Mouse (Mus musculus): ENCODE results near the gene Tgm5. TPM values are rescaled to one million over a fixed set of nuclear protein-coding genes. Genes with fewer than 3 reads are reported as not detected.

The Tgm5 gene
- polyA plus RNA-seq (2014; fragmentation: Illumina TruSeq; extraction: RNeasy Lipid Tissue Mini Kit (QIAGEN cat#74804); ENCODE audit: low read depth, low replicate concordance): not detected

DNA sequence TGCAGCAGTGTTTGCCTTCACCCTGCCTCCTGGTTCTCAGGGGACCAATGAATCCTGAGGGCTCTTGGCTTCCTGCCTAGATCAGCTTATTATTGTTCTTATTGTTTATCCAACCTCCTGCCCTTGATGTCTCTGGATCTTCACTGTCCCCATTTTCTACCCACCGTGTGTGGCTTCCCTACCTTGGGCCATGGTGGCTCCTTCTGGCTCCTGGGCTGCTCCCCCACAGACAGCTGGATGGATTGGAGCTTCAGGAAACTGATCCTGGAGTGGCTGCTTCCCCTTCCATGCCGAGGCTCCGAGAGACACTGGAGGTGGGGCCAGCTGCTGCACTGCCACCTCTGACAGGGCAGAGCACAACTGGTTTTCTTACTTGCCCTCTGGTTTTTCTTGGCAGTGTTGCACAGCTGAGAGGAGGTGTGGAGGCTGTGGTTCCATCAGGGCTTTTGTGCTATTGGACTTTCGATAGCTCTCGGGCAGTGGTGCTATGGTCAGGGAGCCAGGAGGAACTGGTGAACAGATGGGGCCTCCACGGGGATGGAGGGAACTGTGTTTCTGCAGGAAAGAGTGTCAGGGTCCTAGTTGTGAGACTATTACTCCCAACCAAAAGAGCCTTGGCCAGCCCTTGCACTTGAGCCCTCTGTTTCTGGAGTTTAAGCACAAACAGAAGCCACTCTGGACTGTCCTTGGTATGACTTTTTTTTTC is at the start of gene Tgm5:
Gene Tgm5, minus strand, starts transcription at position 362 of the 706 bp plus-strand sequence.

DNA sequence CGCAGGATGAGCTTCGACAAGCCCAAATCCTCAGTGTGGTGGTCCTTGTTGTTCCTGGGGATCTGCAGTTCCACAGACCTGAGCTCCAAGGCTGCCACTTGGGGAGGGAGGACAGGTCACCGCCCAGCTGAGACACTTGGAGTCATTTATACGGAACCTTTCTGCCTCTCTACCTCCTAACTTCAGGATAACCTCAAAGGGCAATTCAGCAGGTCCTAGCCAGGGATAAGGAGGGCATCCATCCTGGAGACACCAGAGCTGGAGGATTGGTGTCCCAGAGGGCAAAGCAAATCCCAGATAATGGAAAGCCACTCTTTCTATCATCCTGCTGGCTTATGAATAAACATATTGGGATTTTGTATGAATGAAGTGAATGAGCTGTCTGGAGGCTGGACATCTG is 24.1 kb upstream of the Tgm5 start, which contains the start of gene Tgm7:
Gene Tgm7, minus strand, starts transcription at position 101 of the 400 bp plus-strand sequence.

GRCm38 (mm10) chr2:121036733-121037341 is 48.8 kb downstream of the Tgm5 start, which contains the start of gene Epb42:
Epb42 (minus strand) TSS chr2:121037072.

DNA sequence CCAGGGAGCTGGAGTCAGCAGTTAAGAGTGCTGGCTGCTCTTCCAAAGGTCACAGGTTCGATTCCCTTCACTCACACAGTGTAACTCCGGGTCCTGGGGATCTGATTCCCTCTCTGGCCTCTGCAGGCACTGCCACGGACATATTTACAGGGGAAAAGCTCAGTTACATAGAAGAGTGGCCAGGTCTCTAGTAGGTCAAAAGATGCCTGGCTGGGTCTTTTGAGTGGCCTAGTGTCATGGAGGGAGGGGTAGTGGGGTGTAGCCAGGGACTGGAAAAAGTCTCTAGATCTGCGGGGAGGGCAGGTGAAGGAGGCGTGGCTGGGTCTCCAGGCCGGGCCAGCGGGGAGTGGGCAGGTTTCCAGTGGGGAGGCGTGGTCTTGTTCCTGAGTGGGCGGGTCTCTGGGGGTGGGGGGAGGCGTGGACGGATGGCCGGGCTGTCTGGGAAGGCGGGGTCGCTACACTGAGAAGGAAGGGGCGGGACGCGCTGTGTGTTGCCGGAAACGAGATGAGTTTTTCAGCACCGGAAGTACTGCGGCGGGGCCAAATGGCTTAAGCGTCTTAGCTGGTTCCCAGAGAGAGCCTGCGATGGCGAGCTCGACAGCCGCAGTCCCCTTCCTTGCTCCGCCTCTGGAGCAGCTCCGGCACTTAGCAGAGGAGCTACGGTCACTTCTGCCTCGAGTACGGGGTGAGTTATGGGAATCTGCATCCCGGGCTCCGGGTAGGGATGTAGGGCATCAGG is 77.5 kb downstream of the Tgm5 start, which contains the start of gene Ccndbp1:
Gene Ccndbp1, plus strand, starts transcription at position 479 of the 739 bp plus-strand sequence.

Other genes starting within 250 kb of the Tgm5 start
- gene Cdan1, start 235.7 kb downstream of the Tgm5 start, polyA plus RNA-seq (2014; fragmentation: Illumina TruSeq; extraction: RNeasy Lipid Tissue Mini Kit (QIAGEN cat#74804); ENCODE audit: low read depth, low replicate concordance): 8.6 TPM
- gene Ttbk2, start 235.2 kb downstream of the Tgm5 start, polyA plus RNA-seq (2014; fragmentation: Illumina TruSeq; extraction: RNeasy Lipid Tissue Mini Kit (QIAGEN cat#74804); ENCODE audit: low read depth, low replicate concordance): 6.3 TPM
- 13.4 TPM for gene Ubr1, start 115.1 kb downstream of the Tgm5 start, polyA plus RNA-seq (2014; fragmentation: Illumina TruSeq; extraction: RNeasy Lipid Tissue Mini Kit (QIAGEN cat#74804); ENCODE audit: low read depth, low replicate concordance)
- 15.2 TPM for gene Tmem62, start 108.8 kb downstream of the Tgm5 start, polyA plus RNA-seq (2014; fragmentation: Illumina TruSeq; extraction: RNeasy Lipid Tissue Mini Kit (QIAGEN cat#74804); ENCODE audit: low read depth, low replicate concordance)
- 43.9 TPM for gene Ccndbp1, start 77.4 kb downstream of the Tgm5 start, polyA plus RNA-seq (2014; fragmentation: Illumina TruSeq; extraction: RNeasy Lipid Tissue Mini Kit (QIAGEN cat#74804); ENCODE audit: low read depth, low replicate concordance)
- not detected for gene Epb42, start 48.8 kb downstream of the Tgm5 start, polyA plus RNA-seq (2014; fragmentation: Illumina TruSeq; extraction: RNeasy Lipid Tissue Mini Kit (QIAGEN cat#74804); ENCODE audit: low read depth, low replicate concordance)
- gene Tgm7, start 24.0 kb upstream of the Tgm5 start, polyA plus RNA-seq (2014; fragmentation: Illumina TruSeq; extraction: RNeasy Lipid Tissue Mini Kit (QIAGEN cat#74804); ENCODE audit: low read depth, low replicate concordance): 0.27 TPM
- 11.8 TPM for gene Adal, start 54.6 kb upstream of the Tgm5 start, polyA plus RNA-seq (2014; fragmentation: Illumina TruSeq; extraction: RNeasy Lipid Tissue Mini Kit (QIAGEN cat#74804); ENCODE audit: low read depth, low replicate concordance)
- 8.6 TPM for gene Lcmt2, start 54.8 kb upstream of the Tgm5 start, polyA plus RNA-seq (2014; fragmentation: Illumina TruSeq; extraction: RNeasy Lipid Tissue Mini Kit (QIAGEN cat#74804); ENCODE audit: low read depth, low replicate concordance)
- gene Tubgcp4, start 84.8 kb upstream of the Tgm5 start, polyA plus RNA-seq (2014; fragmentation: Illumina TruSeq; extraction: RNeasy Lipid Tissue Mini Kit (QIAGEN cat#74804); ENCODE audit: low read depth, low replicate concordance): 18.2 TPM
- gene Zscan29, start 85.3 kb upstream of the Tgm5 start, polyA plus RNA-seq (2014; fragmentation: Illumina TruSeq; extraction: RNeasy Lipid Tissue Mini Kit (QIAGEN cat#74804); ENCODE audit: low read depth, low replicate concordance): 9.7 TPM
- 22.6 TPM for gene Trp53bp1, start 185.6 kb upstream of the Tgm5 start, polyA plus RNA-seq (2014; fragmentation: Illumina TruSeq; extraction: RNeasy Lipid Tissue Mini Kit (QIAGEN cat#74804); ENCODE audit: low read depth, low replicate concordance)
- gene Map1a, start 203.8 kb upstream of the Tgm5 start, polyA plus RNA-seq (2014; fragmentation: Illumina TruSeq; extraction: RNeasy Lipid Tissue Mini Kit (QIAGEN cat#74804); ENCODE audit: low read depth, low replicate concordance): 2.4 TPM

Data from adipose tissue, adult 10 weeks (tissue).